Mouse (Mus musculus): Measurements from ENCODE around the gene Ddb1.
A peak's percentile ranks its signal among the peaks of the same experiment; 100 is the strongest.

The Ddb1 gene

GRCm38 (mm10) chr19:10662665-10663064 lies 57.5 kb downstream of the Ddb1 start:
- DNase-seq: no peak

GRCm38 (mm10) chr19:10665093-10665492 lies 60.0 kb downstream of the Ddb1 start:
- no peak for DNase-seq

- peak; percentile 75 for DNase-seq
These were observed 60.4 kb downstream of the Ddb1 start for GRCm38 (mm10) chr19:10665499-10665898.

- no peak for DNase-seq
These were observed 66.2 kb downstream of the Ddb1 start for GRCm38 (mm10) chr19:10671319-10671718.

- no peak for DNase-seq
These were observed 66.8 kb downstream of the Ddb1 start for GRCm38 (mm10) chr19:10671854-10672417.

GRCm38 (mm10) chr19:10673275-10673674 lies 68.1 kb downstream of the Ddb1 start:
- DNase-seq: no peak

GRCm38 (mm10) chr19:10676656-10677055 lies 71.5 kb downstream of the Ddb1 start:
- no peak for DNase-seq

GRCm38 (mm10) chr19:10677915-10678771 lies 73.0 kb downstream of the Ddb1 start, which contains the start of gene Pga5:
TSS of gene Pga5 (minus strand) at chr19:10678071.
- peak; percentile 67 for DNase-seq

GRCm38 (mm10) chr19:10678772-10679067 lies 73.6 kb downstream of the Ddb1 start:
- no peak for DNase-seq

All from thymus, postnatal 25 days (tissue).